Comparison of ENCODE assay signal across 23 mouse cellular contexts in the genomic region with DNA sequence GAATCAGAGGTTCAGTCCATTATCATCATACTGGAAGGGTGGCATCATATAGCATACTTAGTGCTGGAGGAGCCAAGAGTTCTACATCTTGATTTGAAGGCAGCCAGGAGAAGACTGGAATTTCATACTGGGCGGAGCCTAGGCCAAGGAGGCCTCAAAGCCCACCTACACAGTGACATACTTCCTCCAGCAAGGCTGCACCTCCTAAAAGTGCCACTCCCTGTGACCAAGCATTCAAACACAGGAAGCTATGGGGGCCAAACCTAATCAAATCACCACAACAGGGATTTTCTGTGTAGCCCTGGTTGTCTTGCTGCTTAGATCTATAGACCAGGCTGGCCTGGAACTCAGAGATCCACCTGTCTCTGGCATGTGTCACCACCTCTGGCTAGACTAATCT. TPM values are rescaled to one million over a fixed set of nuclear protein-coding genes. Genes with fewer than 3 reads are reported as not detected.
A peak's percentile ranks its signal among the peaks of the same experiment; 100 is the strongest.
DNase-seq lines count a peak whose midpoint lies in the region; ATAC-seq and TF ChIP-seq lines count a peak whose summit lies in the region.
"Had no signal": no experiment of that assay in that cellular context is flagged by ENCODE, and none has a peak within 500 bp of the region (broad histone marks: within the 10 kb centered on the region; RNA-seq: fewer than 3 reads in every experiment).

No protein-coding gene starts in this region.

- H3K27me3 ChIP-seq in liver, embryonic 11.5 days (replicated peaks; ENCODE audit: control insufficient read depth, insufficient read depth, low read length), result no peaks in the 10 kb centered on the region
- H3K27me3 ChIP-seq in liver, embryonic 14.5 days (ENCODE audit: control insufficient read depth, insufficient read depth, low read length), result no peaks in the 10 kb centered on the region
- H3K27me3 ChIP-seq: embryonic facial prominence, embryonic 12.5 days; forebrain, embryonic 13.5 days; megakaryocyte, embryonic 14.5 days; midbrain, embryonic 15.5 days had no signal

- intact Hi-C loops in heart, postnatal 25 days (cut with DNase I), result no loop called here

- ATAC-seq in liver, embryonic 11.5 days (replicated peaks; ENCODE audit: low FRiP score), result no peak
- 0 out of 2 replicates have a peak, but pooled peaks have one; percentile 11 for ATAC-seq in liver, embryonic 14.5 days (ENCODE audit: insufficient read depth)
- ATAC-seq: CD4-positive, CD25-positive, alpha-beta regulatory T cell, adult 4 months; forebrain, embryonic 13.5 days; hindbrain, postnatal 0 days; midbrain, embryonic 15.5 days had no signal

- no peak for TF ChIP-seq EP300 in liver, embryonic 14.5 days (IDR thresholded peaks at IDR 0.05; ENCODE audit: low read depth)

- no peak overlapping the region for H3K4me2 ChIP-seq in liver, embryonic 11.5 days
- 0 out of 2 replicates have a peak overlapping the region, but pooled peaks have one; percentile 82 for H3K4me2 ChIP-seq in liver, embryonic 14.5 days (ENCODE audit: low read depth)
- H3K4me2 ChIP-seq: embryonic facial prominence, embryonic 12.5 days; forebrain, embryonic 13.5 days; heart, embryonic 11.5 days; midbrain, embryonic 15.5 days had no signal

- H3K27ac ChIP-seq in liver, embryonic 11.5 days (ENCODE audit: low read depth, low read length), result no peak overlapping the region
- H3K27ac ChIP-seq in liver, embryonic 14.5 days, result peak overlapping the region; percentile 33
- H3K27ac ChIP-seq: embryonic facial prominence, embryonic 12.5 days; forebrain, embryonic 13.5 days; hindbrain, embryonic 10.5 days; hindbrain, postnatal 0 days; limb, embryonic 10.5 days; midbrain, embryonic 15.5 days had no signal

- WGBS in liver, embryonic 11.5 days, result 78% methylated on average over 1 of the region's 1 CpGs
- 79% methylated on average over 1 of the region's 1 CpGs for WGBS in liver, embryonic 14.5 days (ENCODE audit: insufficient replicate concordance)

- H3K9me3 ChIP-seq in liver, embryonic 11.5 days (ENCODE audit: control insufficient read depth, low read length), result no peaks in the 10 kb centered on the region
- H3K9me3 ChIP-seq in liver, embryonic 14.5 days (ENCODE audit: control insufficient read depth, low read length), result no peaks in the 10 kb centered on the region
- H3K9me3 ChIP-seq: embryonic facial prominence, embryonic 12.5 days; forebrain, embryonic 13.5 days; G1E; hindbrain, embryonic 10.5 days; limb, embryonic 10.5 days; megakaryocyte, embryonic 14.5 days; midbrain, embryonic 15.5 days had no signal

- no peak overlapping the region for H3K9ac ChIP-seq in liver, embryonic 11.5 days (ENCODE audit: low read depth, low read length)
- H3K9ac ChIP-seq in liver, embryonic 14.5 days (replicated peaks), result no peak overlapping the region
- H3K9ac ChIP-seq: embryonic facial prominence, embryonic 12.5 days; forebrain, embryonic 13.5 days; midbrain, embryonic 15.5 days had no signal

- H3K4me1 ChIP-seq in liver, embryonic 11.5 days (replicated peaks; ENCODE audit: control insufficient read depth, insufficient read depth, low read length), result peaks cover 13% of the 10 kb centered on the region
- H3K4me1 ChIP-seq in liver, embryonic 14.5 days (replicated peaks; ENCODE audit: control insufficient read depth in 2 of 2, insufficient read depth in 2 of 2, low read length in 1 of 2), result peaks cover 36 to 39% of the 10 kb centered on the region in 2 experiments
- H3K4me1 ChIP-seq: embryonic facial prominence, embryonic 12.5 days; forebrain, embryonic 13.5 days; limb, embryonic 10.5 days; midbrain, embryonic 15.5 days had no signal

- peaks cover 13% of the 10 kb centered on the region for H3K36me3 ChIP-seq in liver, embryonic 11.5 days (ENCODE audit: control insufficient read depth, insufficient read depth, low read length)
- peaks cover 19% of the 10 kb centered on the region for H3K36me3 ChIP-seq in liver, embryonic 14.5 days (replicated peaks; ENCODE audit: control insufficient read depth, insufficient read depth, low read depth)
- H3K36me3 ChIP-seq: midbrain, embryonic 15.5 days had no signal

- peak; percentile 91 for DNase-seq in heart, adult 11 months
- DNase-seq in heart, postnatal 25 days (ENCODE audit: low spot score), result no peak
- DNase-seq in liver, result peak; percentile 43
- DNase-seq in liver, embryonic 11.5 days (ENCODE audit: low spot score), result no peak
- DNase-seq in liver, embryonic 14.5 days (ENCODE audit: low read depth in 3 of 3, low spot score in 3 of 3), result peak in 1 of 3 experiments; percentile 49
- DNase-seq in spleen, adult 18-20 months, result no peak
- no peak for DNase-seq in gastrocnemius, postnatal 4 days (ENCODE audit: low spot score in 2 of 2)
- DNase-seq: cerebellum, adult 9-10 months; gastrocnemius, postnatal 10 days; kidney, adult 18-20 months; kidney, postnatal 10 days; lung, adult 18-20 months had no signal

- no peak for TF ChIP-seq CTCF in liver, embryonic 14.5 days (IDR thresholded peaks at IDR 0.05; ENCODE audit: low read depth)

- H3K4me3 ChIP-seq in liver, embryonic 11.5 days (ENCODE audit: low read depth, low read length), result no peak overlapping the region
- H3K4me3 ChIP-seq in liver, embryonic 14.5 days (ENCODE audit: insufficient read depth in 1 of 2, low read depth in 2 of 2, low read length in 2 of 2), result no peak overlapping the region
- H3K4me3 ChIP-seq: embryonic facial prominence, embryonic 12.5 days; erythroblast, embryonic 14.5 days; forebrain, embryonic 13.5 days; hindbrain, embryonic 10.5 days; limb, embryonic 10.5 days; megakaryocyte, embryonic 14.5 days; midbrain, embryonic 15.5 days had no signal

RNA-seq across cellular contexts. Expression of a gene that starts 11.5 kb away (rescaled TPM):
- total RNA-seq in heart, postnatal 25 days (2021), result 10 to 100 TPM; 16.4 to 16.7 TPM
- polyA plus RNA-seq in liver, embryonic 11.5 days (2014; fragmentation: Nextera tagmentation; extraction: Ambion mirVana), result 1.4 and 2.0 TPM in 2 replicates
- 0.55 and 0.78 TPM in 2 replicates for polyA plus RNA-seq in liver, embryonic 14.5 days (2012; rRNA removed)
- polyA plus RNA-seq in liver, embryonic 14.5 days (2014; fragmentation: Nextera tagmentation; extraction: Ambion mirVana), result 0.62 and 1.1 TPM in 2 replicates
- total RNA-seq in gastrocnemius, postnatal 4 days (2021), result 10 to 100 TPM; 37.6 to 45.0 TPM
- total RNA-seq: hindbrain, postnatal 0 days had no signal
- polyA plus RNA-seq: erythroblast, embryonic 14.5 days had no signal

RNA-seq across cellular contexts. Expression of a gene that starts 29.9 kb away (rescaled TPM):
- total RNA-seq in heart, postnatal 25 days (2021), result 100 to 1,000 TPM; 209 to 241 TPM
- polyA plus RNA-seq in liver, embryonic 11.5 days (2014; fragmentation: Nextera tagmentation; extraction: Ambion mirVana), result 324 and 347 TPM in 2 replicates
- 77.7 and 126 TPM in 2 replicates for polyA plus RNA-seq in liver, embryonic 14.5 days (2012; rRNA removed)
- 174 and 186 TPM in 2 replicates for polyA plus RNA-seq in liver, embryonic 14.5 days (2014; fragmentation: Nextera tagmentation; extraction: Ambion mirVana)
- total RNA-seq in gastrocnemius, postnatal 4 days (2021), result 100 to 1,000 TPM; 337 to 338 TPM

RNA-seq across cellular contexts. Expression of a gene that starts 46.3 kb away (rescaled TPM):
- total RNA-seq in heart, postnatal 25 days (2021), result 10 to 100 TPM; 22.9 to 28.2 TPM
- polyA plus RNA-seq in liver, embryonic 11.5 days (2014; fragmentation: Nextera tagmentation; extraction: Ambion mirVana), result 19.6 and 20.0 TPM in 2 replicates
- polyA plus RNA-seq in liver, embryonic 14.5 days (2012; rRNA removed), result 11.1 and 11.2 TPM in 2 replicates
- polyA plus RNA-seq in liver, embryonic 14.5 days (2014; fragmentation: Nextera tagmentation; extraction: Ambion mirVana), result 8.1 and 8.4 TPM in 2 replicates
- total RNA-seq in gastrocnemius, postnatal 4 days (2021), result 10 to 100 TPM; 40.9 to 44.9 TPM

RNA-seq across cellular contexts. Expression of a gene that starts 58.2 kb away (rescaled TPM):
- 1 to 10 TPM; 3.7 to 4.3 TPM for total RNA-seq in heart, postnatal 25 days (2021)
- 19.5 and 22.7 TPM in 2 replicates for polyA plus RNA-seq in liver, embryonic 11.5 days (2014; fragmentation: Nextera tagmentation; extraction: Ambion mirVana)
- polyA plus RNA-seq in liver, embryonic 14.5 days (2012; rRNA removed), result 13.3 and 20.5 TPM in 2 replicates
- polyA plus RNA-seq in liver, embryonic 14.5 days (2014; fragmentation: Nextera tagmentation; extraction: Ambion mirVana), result 12.4 and 15.6 TPM in 2 replicates
- 1 to 10 TPM; 5.4 to 6.6 TPM for total RNA-seq in gastrocnemius, postnatal 4 days (2021)

Comparison
In these comparisons a context has a peak if more than half of its experiments do, and no peak if none do; other contexts are left out.
1. DNase-seq: peak in heart, adult 11 months (single experiment) and liver (single experiment); none in heart, postnatal 25 days (single experiment), liver, embryonic 11.5 days (single experiment), spleen, adult 18-20 months (0 of 2) and gastrocnemius, postnatal 4 days (0 of 2).